Mouse (Mus musculus): Measurements from ENCODE around the gene Dock2. TPM values are rescaled to one million over a fixed set of nuclear protein-coding genes. Genes with fewer than 3 reads are reported as not detected.
"Not testable (repeated sequence)": the region's sequence is repeated elsewhere in the genome, so short reads cannot be mapped to it uniquely, and the experiment has no call there.

Gene Dock2
- total RNA-seq (2015) (78.5 and 83.5 TPM in 2 replicates), total RNA-seq (2017) (100 and 105 TPM in 2 replicates)

DNA sequence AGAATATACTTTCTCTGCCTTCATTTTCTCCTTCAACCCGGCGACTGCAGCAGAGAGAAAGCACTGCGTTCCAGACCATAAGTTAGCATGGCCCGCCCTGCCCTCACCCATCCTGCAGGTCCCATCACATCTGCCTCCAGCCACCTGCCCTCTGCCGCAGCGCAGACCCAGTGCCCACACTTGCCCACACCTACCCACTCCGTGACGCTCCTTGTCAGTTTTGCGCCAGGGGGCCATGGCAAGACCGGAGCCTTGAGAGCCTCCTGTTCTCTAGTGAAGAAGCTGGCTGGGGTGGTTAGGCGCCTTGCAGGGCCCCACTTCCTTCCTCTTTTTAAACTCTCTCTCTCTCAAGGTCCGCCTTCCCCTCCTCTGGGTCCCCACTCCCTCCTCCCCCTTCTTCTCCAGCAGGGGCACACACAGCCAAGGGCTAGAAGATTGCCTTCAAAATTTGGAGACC is at the start of gene Dock2:
TSS of gene Dock2 (minus strand) at position 306 of the 457 bp plus-strand sequence.
- ATAC-seq (replicated peaks; ENCODE audit: poor library complexity): peak; percentile 82

DNA sequence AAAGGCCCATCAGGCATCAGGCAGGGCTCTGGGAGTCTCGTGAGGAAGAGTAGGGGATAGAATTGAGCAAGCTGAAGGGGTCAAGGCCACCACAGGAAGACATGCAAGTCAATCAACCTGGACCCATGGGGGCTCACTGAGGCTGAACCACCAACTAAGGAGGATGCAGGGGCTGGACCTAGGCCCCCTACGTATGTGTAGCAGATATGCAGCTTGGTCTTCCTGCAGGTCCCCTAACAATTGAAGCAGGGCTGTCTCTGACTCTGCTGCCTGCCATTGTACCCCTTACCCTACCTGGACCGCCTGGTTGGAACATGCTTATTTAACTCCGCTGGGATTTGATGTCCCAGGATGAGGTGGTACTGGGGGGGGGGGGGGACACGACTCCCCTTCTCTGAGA is 49.0 kb upstream of the Dock2 start:
- no peak for ATAC-seq (replicated peaks; ENCODE audit: poor library complexity)

DNA sequence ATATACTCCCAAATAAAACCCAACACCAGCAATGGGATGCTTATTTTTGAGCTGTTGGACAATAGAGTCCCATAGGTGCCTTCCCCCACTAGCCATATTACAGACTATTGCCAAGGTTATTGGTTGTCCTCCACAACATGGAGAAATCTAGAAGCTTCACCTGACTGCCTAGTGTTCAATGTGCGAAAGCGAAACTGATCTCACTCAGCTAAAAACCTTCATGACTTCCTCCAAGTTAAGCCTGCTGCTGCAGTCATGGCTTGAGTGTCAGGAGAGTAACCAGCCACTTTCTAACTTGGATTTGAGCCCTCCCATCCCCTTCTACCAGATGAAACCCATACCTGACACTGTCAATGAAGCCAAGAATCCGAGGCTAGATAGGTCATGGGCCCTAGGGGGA is 44.1 kb upstream of the Dock2 start:
- ATAC-seq (replicated peaks; ENCODE audit: poor library complexity): no peak

DNA sequence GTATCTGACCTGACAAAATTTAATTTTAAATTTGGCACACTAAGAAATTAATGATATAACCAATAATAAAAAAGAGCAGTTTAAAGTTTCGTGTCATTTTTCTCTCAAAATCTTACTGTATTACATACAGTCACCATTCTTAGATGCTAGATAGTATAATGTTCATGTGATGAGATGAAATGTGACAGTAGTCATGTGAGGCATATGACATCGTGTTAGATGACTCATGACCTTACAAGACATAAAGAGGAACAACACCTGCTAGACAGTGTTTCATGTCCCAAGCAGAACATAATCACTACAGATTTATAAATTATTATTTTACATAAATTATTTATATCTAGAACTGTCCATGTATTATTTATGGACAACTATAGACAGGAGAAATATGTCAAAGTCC is 43.2 kb upstream of the Dock2 start:
- ATAC-seq (replicated peaks; ENCODE audit: poor library complexity): 0 out of 2 replicates have a peak, but pooled peaks have one; percentile 23

DNA sequence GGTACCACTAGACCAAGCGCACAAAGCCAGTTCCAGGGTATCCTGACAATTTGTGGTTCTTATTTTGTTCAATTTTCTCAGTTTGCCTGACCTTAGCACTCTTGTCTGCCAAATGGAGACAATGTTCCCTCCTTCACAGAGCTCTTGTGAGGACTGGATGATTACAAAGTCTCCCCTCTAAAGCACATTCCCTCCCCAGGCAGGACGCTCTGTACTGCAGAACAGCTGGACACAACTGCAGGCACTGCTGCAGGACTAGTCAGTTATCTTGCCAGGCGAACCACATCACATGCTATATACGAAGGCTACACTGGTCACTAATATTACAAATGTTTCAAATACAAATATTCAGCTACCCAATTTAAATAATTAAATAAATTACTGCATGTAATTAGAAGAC is 41.1 kb upstream of the Dock2 start:
- ATAC-seq (replicated peaks; ENCODE audit: poor library complexity): no peak

DNA sequence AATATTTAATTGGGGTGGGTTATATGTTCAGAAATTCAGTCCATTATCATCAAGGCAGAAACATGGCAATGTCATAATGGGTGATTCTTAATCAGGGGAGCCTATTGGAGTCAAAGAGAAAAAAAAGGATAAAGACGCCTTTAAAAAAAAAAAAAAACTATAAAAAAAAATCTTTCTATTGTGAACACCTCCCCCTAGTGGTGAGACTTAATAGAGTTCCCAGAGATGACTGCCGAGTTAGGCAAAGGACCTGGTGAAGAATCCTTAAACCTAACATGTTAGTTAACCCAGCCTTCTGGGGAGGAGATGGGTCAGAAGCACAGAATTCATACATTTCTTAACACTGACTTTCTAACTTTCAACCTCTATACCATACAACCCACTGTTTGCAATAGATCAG is 31.1 kb upstream of the Dock2 start:
- peak; percentile 64; the same call in 1 of the 2 replicates for ATAC-seq (replicated peaks; ENCODE audit: poor library complexity)

DNA sequence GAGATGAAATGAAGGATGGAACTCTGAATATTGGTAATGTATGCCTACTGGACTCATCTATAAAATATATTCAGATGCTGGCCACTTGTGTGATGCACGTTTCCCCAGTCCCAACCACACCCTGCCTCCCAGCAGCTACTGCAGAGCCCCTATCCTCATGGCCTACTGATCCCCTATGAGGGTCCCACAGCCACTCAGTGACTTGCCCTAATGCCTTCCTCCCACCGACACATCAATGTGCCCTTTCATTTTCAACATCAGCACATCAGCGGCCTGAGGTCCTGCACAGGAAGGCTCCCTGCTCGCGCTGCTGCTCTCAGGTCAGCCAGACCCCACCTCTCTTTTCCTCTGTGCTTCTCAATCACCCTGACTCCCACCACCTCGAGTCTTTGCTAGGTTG is 30.6 kb upstream of the Dock2 start:
- ATAC-seq (replicated peaks; ENCODE audit: poor library complexity): no peak

DNA sequence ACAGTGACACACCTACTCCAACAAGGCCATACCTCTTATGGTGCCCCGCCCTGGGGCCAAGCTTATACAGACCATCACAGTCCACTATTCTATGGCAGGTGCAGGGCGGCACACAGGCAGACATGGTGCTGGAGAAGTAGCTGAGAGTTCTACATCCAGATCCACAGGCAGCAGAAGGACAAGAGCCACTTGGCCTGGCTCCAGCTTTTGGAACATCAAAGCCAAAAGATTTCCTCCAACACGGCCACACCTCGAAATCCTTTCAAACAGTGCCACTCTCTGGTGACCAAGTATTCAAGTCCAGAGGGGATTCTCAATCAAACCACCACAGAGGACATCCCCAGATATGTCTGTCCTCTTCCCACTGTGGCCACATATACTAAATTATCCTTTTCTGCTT is 21.3 kb upstream of the Dock2 start:
- not testable (repeated sequence) for ATAC-seq (replicated peaks; ENCODE audit: poor library complexity)

DNA sequence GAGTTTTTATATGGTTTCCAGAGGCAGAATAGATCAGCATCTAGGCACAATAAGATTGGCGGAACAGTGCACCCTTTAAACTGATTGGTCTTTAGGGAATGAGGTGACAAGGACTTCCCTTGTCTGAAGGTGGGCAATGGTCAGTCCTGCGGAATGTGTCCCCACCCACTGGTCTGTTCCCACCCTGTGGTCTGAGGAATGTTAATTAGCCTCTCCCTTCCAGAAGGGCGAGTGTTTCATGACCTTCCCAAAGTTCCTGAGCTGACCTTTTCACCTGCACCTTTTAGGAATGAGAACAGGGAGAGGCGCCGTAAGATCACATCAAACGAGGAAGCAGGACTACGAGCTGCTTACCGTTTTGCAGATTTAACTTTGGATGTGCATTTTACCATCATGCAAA is 14.4 kb upstream of the Dock2 start:
- ATAC-seq (replicated peaks; ENCODE audit: poor library complexity): not testable (repeated sequence)

DNA sequence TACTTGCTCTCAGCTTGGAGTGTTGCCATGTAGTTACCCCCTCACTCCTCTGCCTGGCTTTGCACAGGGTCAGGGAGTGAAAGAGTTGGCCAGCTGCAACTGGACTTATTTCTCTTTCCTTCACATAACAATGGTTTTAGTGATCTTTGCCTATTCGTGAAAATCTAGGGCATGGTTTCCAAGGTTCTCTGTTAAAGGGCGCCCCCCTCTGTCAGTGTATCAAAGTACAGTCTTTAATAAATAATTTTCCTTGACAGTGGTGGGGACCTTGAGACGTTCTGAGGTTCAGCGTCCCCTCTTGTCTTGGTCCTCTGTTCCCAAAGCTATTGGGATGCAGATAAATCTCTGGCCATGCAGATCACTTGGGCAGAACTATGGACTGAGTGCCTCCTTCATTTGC is 12.4 kb upstream of the Dock2 start:
- peak; percentile 81 for ATAC-seq (replicated peaks; ENCODE audit: poor library complexity)

DNA sequence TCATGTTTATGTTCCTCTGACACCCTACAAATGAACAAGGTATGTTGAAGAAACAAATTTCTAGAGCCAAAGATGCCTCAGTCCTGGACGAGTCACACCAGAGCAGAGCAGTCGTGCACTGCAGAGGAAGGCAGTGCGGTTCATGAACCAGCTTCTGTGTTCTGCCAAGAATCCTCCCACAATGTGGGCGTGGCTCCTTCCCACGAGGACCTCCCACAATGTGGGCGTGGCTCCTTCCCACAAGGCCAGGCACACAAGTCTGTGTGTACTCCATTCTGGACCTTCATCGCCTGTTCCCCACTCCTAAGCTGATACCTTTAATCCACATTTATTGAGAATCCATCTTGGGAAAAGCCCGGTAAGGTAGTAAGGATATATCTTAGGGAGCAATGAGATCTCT is 8.2 kb upstream of the Dock2 start:
- ATAC-seq (replicated peaks; ENCODE audit: poor library complexity): peak; percentile 90

DNA sequence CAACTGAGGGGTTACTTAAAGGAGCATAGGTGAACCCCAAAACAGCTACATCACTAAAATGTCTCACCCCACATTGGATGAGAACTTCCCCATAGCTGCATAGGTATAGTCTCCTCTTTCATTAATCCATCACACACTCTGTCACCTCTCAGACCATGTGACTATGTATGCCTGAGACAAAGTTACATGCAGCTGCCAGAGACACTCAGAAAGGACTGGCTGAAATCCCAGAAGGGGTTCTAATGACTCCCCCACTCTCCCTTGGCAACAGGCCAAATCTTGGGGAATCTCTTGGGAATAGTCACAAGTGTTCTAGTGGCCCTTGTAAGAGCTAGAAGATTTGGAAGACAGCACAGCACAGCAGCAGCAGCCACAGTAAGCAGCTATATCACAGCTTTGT is 1.2 kb upstream of the Dock2 start:
- no peak for ATAC-seq (replicated peaks; ENCODE audit: poor library complexity)

DNA sequence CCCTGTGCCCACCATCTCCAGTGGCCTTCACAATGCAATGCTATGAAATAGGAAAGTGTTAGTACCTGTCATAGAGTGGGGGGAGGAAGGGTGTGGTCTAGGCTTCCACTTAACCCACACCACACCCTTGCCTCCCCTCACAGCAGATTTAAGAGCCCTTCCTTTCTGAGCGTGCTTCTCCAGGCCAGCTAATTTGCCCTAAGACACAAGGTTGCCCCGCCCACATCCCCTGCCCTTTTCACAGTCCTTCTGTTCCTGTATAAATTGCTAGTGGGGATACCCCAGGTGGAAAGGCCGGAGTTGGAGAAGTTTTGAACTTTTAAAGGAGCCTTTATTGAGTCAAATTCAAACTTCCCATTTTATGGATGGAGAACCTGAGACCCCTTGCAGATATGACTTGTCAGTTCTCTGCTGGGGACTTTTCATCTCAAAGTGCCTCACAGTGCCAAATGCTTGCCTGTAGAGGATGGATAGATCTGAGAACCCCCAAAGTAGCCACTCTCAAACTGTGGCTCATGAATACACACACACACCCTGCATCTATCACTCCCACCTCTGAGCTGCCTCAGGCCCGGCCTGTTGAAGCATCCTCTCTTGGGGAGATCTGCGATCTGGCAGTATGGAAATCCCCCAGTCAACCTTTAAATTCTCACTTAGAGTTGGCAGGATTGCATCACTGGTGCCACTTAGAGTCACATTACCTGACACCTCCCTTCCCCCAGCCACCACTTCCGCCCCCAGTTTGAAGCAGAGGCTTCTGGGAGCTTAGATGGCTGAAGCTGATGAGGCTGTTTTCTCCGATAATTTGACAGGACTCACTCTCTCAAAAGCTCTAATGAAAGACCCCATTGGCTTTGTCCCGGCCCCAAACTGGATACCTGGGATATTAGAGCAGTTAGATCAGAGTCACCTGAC is 919 bp downstream of the Dock2 start:
- ATAC-seq (replicated peaks; ENCODE audit: poor library complexity): peak; percentile 65

DNA sequence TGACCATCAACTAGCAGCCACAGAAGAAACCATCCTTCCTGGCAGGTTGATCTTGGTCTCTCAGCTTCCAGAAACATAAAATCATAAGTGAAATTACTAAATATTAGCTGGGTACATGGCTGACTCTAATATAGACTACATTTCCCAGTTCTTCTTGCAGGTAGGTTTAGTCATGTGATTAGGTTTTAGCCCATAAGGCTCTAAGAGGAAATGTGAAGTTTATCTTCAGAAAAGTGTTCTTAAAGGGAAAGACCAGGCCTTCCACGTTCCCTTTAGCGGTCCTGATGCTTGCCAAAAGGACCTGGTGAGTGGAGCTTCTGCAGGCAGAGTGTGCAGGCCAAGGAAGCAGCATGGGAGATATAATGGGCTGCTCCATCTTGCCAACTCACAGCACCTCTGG is 2.9 kb downstream of the Dock2 start:
- ATAC-seq (replicated peaks; ENCODE audit: poor library complexity): no peak

DNA sequence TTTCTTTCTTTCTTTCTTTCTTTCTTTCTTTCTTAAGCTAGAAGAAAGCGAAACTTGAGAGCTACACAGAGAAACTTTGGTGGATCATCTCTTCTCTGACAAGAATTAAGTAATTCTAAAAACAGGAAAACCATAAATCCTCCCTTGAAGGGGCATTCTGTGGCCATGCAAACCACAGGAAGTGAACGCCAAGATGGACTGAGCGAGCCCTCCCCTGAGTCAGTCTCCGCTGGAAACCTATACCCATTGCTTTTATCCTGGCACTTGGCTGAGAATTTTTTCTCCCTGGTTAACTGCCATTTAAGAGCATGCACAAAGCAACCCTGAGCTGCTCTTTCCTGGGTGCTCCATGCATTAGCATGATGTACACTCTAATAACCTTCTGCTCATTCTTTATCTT is 3.7 kb downstream of the Dock2 start:
- ATAC-seq (replicated peaks; ENCODE audit: poor library complexity): peak; percentile 21

DNA sequence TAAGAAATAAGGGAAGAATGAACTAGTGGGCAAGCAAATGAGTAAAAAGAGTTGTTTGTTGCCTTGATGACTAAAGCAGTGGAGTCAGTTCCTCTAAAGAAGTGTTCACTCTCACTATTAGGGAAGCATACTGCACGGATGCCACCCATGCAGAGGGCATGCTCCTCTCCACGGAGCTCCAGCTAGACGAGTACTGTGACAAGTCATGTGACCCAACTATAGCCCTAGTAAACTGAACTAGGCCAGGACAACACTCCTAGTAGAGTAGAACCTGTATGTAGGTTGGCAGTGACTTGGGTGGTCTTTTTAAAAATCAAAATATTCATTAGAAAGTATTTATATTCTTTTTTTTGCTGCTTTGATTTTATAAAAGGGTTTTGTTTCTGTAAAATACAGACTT is 5.3 kb downstream of the Dock2 start:
- peak; percentile 40 for ATAC-seq (replicated peaks; ENCODE audit: poor library complexity)

DNA sequence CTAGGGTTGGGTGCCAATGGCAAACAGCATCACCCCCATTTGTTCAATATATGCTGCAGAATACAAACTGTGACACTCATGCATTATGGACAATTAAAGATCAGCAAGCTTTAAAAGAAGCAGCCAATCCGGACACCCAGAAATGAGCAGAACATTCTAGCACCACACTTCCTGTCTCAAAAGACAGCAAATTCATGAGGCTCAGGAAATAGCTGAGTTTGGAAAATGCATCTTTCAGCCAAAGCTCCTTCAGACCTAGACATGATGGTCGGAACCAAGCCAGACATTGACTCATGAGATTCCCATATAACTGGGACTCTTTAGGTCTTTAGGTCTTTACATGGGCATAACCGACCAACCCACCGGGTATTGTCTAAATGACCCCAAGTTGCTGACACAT is 6.2 kb downstream of the Dock2 start:
- no peak for ATAC-seq (replicated peaks; ENCODE audit: poor library complexity)

DNA sequence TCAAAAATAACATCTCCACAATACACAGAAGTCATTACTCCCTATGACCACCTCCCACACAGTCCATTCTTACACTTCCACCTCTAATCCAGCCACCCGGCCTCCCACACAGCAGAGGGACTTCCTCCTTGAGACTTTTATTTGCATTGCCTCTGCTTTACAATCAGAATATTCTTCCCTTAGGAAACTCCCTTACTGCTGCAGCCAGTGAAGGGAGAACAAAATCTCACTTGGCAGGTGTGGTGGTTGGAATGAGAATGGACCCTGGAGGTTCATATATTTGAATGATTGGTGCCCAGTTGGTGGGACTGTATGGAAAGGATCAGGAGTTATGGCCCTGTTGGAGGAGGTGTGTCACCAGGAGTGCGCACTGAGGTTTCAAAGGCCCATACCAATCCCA is 7.6 kb downstream of the Dock2 start:
- ATAC-seq (replicated peaks; ENCODE audit: poor library complexity): no peak

DNA sequence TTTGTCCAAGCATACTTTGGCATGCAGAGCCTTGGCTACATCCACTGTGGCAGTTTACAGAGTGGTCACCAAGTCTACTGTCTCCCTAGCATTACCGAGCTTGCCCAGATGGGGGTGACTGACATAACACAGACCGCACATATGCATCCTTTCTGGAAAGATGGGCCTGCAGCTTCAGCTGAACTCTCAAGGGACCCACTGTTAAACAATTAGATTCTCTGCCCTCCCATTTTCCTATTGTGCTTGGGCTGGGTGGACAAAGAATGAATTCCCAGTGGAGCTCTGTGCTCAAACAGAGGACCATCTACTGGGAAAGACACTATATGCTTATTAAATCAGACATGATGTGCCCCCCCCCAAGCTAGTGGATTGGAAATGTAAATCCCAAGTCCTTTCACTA is 9.1 kb downstream of the Dock2 start:
- ATAC-seq (replicated peaks; ENCODE audit: poor library complexity): no peak

DNA sequence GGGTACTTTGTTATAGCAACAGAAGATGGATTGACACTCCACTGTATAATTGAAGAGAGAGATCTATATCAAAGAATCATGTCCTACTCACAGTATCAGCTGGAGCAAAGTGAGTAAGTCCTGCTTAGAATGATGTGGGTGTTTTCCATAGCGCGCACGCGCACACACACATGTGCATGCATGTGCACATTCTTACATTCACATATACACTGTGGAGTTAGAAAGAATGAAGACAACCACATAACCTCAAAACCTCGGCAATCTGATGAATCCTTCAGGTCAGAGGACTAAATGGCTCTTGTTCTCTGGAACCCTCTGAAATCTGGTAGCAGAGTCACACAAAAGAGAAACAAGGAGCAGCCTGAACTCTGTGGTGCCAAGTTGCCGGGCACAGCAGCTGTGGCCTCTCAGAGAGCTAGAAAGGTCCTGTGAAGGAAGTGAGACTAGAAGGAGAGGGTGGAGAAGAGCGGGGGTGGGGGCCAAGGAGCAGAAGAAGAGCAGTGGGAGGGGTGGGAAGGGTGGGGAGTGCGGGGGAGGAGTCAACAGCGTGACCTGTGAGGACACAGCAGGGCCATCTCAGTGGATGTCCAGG is 10.3 kb downstream of the Dock2 start:
- peak; percentile 26 for ATAC-seq (replicated peaks; ENCODE audit: poor library complexity)

DNA sequence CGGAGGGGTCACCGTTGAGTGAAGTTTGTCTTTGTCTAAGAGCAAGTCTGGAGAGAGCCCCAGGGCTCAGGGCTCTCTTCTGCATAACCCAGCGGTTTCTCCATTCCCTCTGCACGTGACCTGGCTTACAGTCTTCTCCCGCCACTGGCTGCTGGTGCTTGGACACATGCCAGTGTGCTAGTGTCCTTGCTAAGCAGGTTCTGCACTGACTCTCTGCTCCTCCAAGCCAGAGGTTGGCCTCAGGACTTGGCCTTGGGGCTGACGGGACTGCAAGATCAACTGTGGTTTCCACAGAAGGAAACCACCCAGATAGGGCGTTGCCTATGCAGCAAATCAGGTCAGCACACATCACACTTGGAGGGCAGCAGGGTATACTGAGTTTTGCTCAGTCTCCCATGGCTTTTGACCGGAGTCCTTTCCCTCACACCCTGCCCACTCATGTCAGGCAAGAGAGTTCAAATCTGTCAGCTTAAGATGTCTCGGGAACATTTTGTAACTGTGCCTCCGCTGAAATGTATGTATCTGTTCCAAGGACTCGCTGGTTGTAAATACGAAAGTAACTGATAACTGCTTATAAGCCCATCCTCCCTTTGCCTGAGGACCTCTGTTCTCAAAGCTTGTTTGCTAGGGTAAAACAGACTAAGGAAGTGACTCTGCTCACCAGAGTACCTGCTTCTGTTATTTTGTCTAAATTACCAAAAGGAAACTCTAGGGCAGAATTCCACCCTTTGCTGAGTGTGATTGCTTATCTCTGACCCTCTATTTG is 12.3 kb downstream of the Dock2 start:
- ATAC-seq (replicated peaks; ENCODE audit: poor library complexity): peak; percentile 76
